Mouse (Mus musculus) heart, postnatal 0 days (tissue): Measurements from ENCODE around the gene Ppil6.

Experiments used
- CTCF ChIP-seq: IDR thresholded peaks from 2 replicates; pipeline ENCODE4 v1.5.1; 2016; ENCODE audit warnings: antibody characterized with exemption, control low read depth, low read depth
- EP300 ChIP-seq: IDR thresholded peaks from 2 replicates; pipeline ENCODE4 v1.6.1; 2016; ENCODE audit warnings: antibody characterized with exemption, low read depth

DNA sequence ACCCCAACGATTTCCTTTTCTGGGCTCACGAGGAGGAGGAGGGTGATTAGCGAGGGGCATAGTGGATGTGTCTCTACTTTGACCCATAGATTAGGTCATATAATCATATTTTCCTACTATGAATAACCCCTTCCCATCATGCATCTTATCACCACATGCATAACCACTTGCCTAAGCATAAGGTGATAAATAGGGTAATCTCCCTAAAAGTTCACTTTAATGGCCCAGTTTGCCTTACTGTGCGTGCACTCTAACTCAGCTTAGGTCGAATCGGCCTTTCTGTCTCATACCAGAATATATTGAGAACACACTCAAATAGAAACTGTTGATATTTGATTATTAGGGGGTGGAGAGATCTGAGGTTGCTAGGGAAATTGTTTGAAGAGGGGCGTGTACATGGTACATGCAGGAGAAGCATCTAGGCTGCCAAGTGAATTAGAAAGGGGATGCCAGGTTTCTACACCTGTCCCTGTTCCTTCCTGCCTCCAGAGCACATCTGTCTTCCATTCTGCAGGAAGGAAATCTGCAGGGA lies 55.1 kb downstream of the Ppil6 start:
- TF ChIP-seq CTCF, result no peak
- TF ChIP-seq EP300, result no peak
